ENCODE assay signal across 8 mouse cellular contexts in the genomic region with DNA sequence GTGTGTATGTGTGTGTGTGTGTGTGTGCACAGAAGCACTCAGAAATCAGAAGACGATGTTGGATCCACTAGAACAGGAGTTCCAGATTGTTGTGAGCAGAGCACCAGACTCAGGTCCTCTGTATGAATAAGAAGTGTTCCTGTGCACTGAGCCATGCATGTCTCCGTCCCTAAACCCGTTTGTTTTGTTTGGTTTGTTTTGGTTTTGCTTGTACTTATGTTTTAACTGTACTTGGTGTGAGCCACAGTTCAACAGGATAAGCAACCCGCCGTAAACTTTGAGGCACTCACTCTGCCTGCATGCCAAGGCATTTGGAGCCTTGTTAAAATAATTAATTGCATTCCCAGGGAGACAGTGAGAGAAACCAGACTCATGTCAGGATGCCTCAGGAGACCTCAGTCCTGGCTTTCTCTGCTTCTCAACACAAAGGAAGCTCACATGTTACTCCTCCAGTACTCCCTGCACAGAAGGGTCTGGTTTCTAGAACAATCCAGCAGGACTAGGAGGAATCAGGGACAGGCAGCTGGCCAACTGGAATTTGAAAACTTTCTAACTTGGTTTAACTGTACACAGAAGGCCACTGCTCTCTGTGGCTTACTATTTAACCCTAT. TPM values are rescaled to one million over a fixed set of nuclear protein-coding genes. Genes with fewer than 3 reads are reported as not detected.
DNase-seq lines count a peak whose midpoint lies in the region; ATAC-seq lines count a peak whose summit lies in the region.

No protein-coding gene starts in this region.

- H3K4me3 ChIP-seq in midbrain, embryonic 10.5 days = no peak overlapping the region
- no peak overlapping the region for H3K4me3 ChIP-seq in midbrain, embryonic 11.5 days (ENCODE audit: low read depth, low read length)
- no peak overlapping the region for H3K4me3 ChIP-seq in heart, embryonic 11.5 days (ENCODE audit: low read depth, low read length)
- no peak overlapping the region for H3K4me3 ChIP-seq in kidney, embryonic 16.5 days (ENCODE audit: low read length)

- H3K9ac ChIP-seq in midbrain, embryonic 11.5 days (ENCODE audit: low read length) = no peak overlapping the region
- H3K9ac ChIP-seq in heart, embryonic 11.5 days (ENCODE audit: low read depth, low read length) = peak overlapping the region; percentile 24; the same call in 1 of the 2 replicates
- no peak overlapping the region for H3K9ac ChIP-seq in kidney, embryonic 16.5 days (replicated peaks; ENCODE audit: low read length)

- 64% methylated on average over 5 of the region's 5 CpGs for WGBS in midbrain, embryonic 10.5 days
- WGBS in midbrain, embryonic 11.5 days = 68% methylated on average over 5 of the region's 5 CpGs
- WGBS in heart, embryonic 11.5 days (ENCODE audit: insufficient replicate concordance) = 30% methylated on average over 5 of the region's 5 CpGs
- 3% methylated on average over 5 of the region's 5 CpGs for WGBS in kidney, embryonic 16.5 days

- H3K4me2 ChIP-seq in midbrain, embryonic 11.5 days = no peak overlapping the region
- no peak overlapping the region for H3K4me2 ChIP-seq in heart, embryonic 11.5 days
- no peak overlapping the region for H3K4me2 ChIP-seq in kidney, embryonic 16.5 days (replicated peaks; ENCODE audit: low read depth, low read length)

- no peak for DNase-seq in midbrain, embryonic 10.5 days (ENCODE audit: low spot score)
- DNase-seq in midbrain, embryonic 11.5 days (ENCODE audit: low spot score, missing footprints) = no peak
- DNase-seq in left cerebral cortex, adult 9 months (ENCODE audit: low spot score in 2 of 2) = no peak
- DNase-seq in frontal cortex, postnatal 36 days (ENCODE audit: low spot score in 2 of 2) = no peak
- no peak for DNase-seq in cerebellum, adult 9-10 months

- peaks cover 26% of the 10 kb centered on the region for H3K36me3 ChIP-seq in midbrain, embryonic 10.5 days
- H3K36me3 ChIP-seq in midbrain, embryonic 11.5 days (ENCODE audit: control insufficient read depth, insufficient read depth, low read length) = no peaks in the 10 kb centered on the region
- H3K36me3 ChIP-seq in heart, embryonic 11.5 days (ENCODE audit: control insufficient read depth, insufficient read depth, low read length) = peaks cover 10% of the 10 kb centered on the region; the same call in 1 of the 2 replicates
- peaks cover 22% of the 10 kb centered on the region for H3K36me3 ChIP-seq in kidney, embryonic 16.5 days (ENCODE audit: insufficient read depth, low read length)

- peak overlapping the region; percentile 73; the same call in 1 of the 2 replicates for H3K27ac ChIP-seq in midbrain, embryonic 10.5 days (replicated peaks)
- H3K27ac ChIP-seq in midbrain, embryonic 11.5 days (ENCODE audit: low read depth, low read length) = no peak overlapping the region; the same call in 1 of the 2 replicates
- H3K27ac ChIP-seq in heart, embryonic 11.5 days (ENCODE audit: low read depth, low read length) = peak overlapping the region; percentile 85
- peak overlapping the region; percentile 95 for H3K27ac ChIP-seq in kidney, embryonic 16.5 days (ENCODE audit: low read length)

- no peak for ATAC-seq in midbrain, embryonic 11.5 days (ENCODE audit: low FRiP score)
- peak; percentile 50 for ATAC-seq in heart, embryonic 11.5 days (replicated peaks; ENCODE audit: insufficient number of reproducible peaks, low FRiP score, low TSS enrichment)
- peak; percentile 78 for ATAC-seq in kidney, embryonic 16.5 days (ENCODE audit: low FRiP score, low TSS enrichment)
- peak; percentile 15; the same call in 1 of the 2 replicates for ATAC-seq in neutrophil, adult 5-6 weeks (ENCODE audit: extremely low read depth, insufficient number of reproducible peaks, low FRiP score, poor library complexity, severe bottlenecking)

- H3K9me3 ChIP-seq in midbrain, embryonic 10.5 days (replicated peaks) = no peaks in the 10 kb centered on the region
- no peaks in the 10 kb centered on the region for H3K9me3 ChIP-seq in midbrain, embryonic 11.5 days (ENCODE audit: control insufficient read depth, low read length)
- no peaks in the 10 kb centered on the region for H3K9me3 ChIP-seq in heart, embryonic 11.5 days (replicated peaks; ENCODE audit: control insufficient read depth, low read length)
- H3K9me3 ChIP-seq in kidney, embryonic 16.5 days (ENCODE audit: low read length) = no peaks in the 10 kb centered on the region

- H3K27me3 ChIP-seq in midbrain, embryonic 10.5 days (ENCODE audit: low read depth, poor library complexity, severe bottlenecking) = no peaks in the 10 kb centered on the region
- H3K27me3 ChIP-seq in midbrain, embryonic 11.5 days (ENCODE audit: control insufficient read depth, insufficient read depth, low read length) = no peaks in the 10 kb centered on the region
- H3K27me3 ChIP-seq in heart, embryonic 11.5 days (ENCODE audit: control insufficient read depth, insufficient read depth, low read length) = no peaks in the 10 kb centered on the region
- no peaks in the 10 kb centered on the region for H3K27me3 ChIP-seq in kidney, embryonic 16.5 days (ENCODE audit: insufficient read depth, low read length)

- H3K4me1 ChIP-seq in midbrain, embryonic 10.5 days = peaks cover 34% of the 10 kb centered on the region
- peaks cover 15% of the 10 kb centered on the region for H3K4me1 ChIP-seq in midbrain, embryonic 11.5 days (ENCODE audit: control insufficient read depth, insufficient read depth, low read length)
- peaks cover 26% of the 10 kb centered on the region for H3K4me1 ChIP-seq in heart, embryonic 11.5 days (ENCODE audit: control insufficient read depth, insufficient read depth, low read length)
- H3K4me1 ChIP-seq in kidney, embryonic 16.5 days (ENCODE audit: insufficient read depth, low read length) = peaks cover 43% of the 10 kb centered on the region

RNA-seq across cellular contexts. Expression of gene A930033H14Rik, which starts 40.3 kb away (rescaled TPM):
- polyA plus RNA-seq in midbrain, embryonic 10.5 days (2016; fragmentation: Nextera tagmentation; extraction: Ambion mirVana) = 1.0 and 1.1 TPM in 2 replicates
- 0.82 and 0.91 TPM in 2 replicates for polyA plus RNA-seq in midbrain, embryonic 11.5 days (2014; fragmentation: Nextera tagmentation; extraction: Ambion mirVana)
- 1.8 and 2.4 TPM in 2 replicates for polyA plus RNA-seq in heart, embryonic 11.5 days (2014; fragmentation: Nextera tagmentation; extraction: Ambion mirVana)
- polyA plus RNA-seq in kidney, embryonic 16.5 days (2015; fragmentation: Nextera tagmentation; extraction: Ambion mirVana) = 2.2 and 2.3 TPM in 2 replicates
- not detected in 2 replicates for total RNA-seq in neutrophil, adult 5-6 weeks (2017)
